Mouse (Mus musculus) spleen, adult 2 months (tissue): ENCODE data around the gene Pbx4.

Source experiments
- CTCF ChIP-seq: fragments of 200-500 bp; IDR thresholded peaks from 2 replicates; pipeline ENCODE4 v1.5.1; 2011; ENCODE audit warnings: mild to moderate bottlenecking, inconsistent platforms; ENCODE audit not compliant: insufficient read depth, insufficient read length, insufficient replicate concordance; ENCODE audit errors: extremely low read depth
- POLR2A ChIP-seq: fragments of 200-500 bp; IDR thresholded peaks from 2 replicates; pipeline ENCODE4 v1.6.1; 2011; ENCODE audit warnings: low read depth, low read length, inconsistent platforms

DNA sequence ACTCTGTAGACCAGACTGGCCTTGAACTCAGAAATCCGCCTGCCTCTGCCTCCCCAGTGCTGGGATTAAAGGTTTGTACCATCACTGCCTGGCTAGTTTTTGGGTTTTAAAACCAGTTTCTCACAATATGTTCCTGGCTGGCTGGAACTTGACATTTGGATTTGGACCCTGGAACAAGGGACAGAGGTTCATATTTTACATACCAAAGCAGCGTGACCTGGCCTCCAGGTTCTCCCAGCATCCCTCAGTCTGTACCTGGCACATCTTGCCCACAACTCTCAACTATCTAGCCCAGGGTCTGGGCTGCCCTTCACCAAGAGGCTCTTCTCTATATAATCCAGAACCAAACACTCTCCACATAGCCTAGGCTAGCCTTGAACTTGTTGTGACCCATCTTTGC lies 67.6 kb downstream of the Pbx4 start:
- TF ChIP-seq CTCF, result no peak
- no peak for TF ChIP-seq POLR2A
